10 mouse cellular contexts compared by ENCODE assay signal in genomic region chr11:68146456-68146851, GRCm38 (mm10).
DNase-seq lines count a peak whose midpoint lies in the region; ATAC-seq and TF ChIP-seq lines count a peak whose summit lies in the region.
"Had no signal": no experiment of that assay in that cellular context is flagged by ENCODE, and none has a peak within 500 bp of the region (broad histone marks: within the 10 kb centered on the region; RNA-seq: fewer than 3 reads in every experiment).

No protein-coding gene starts in this region.

- H3K27me3 ChIP-seq in embryonic facial prominence, embryonic 13.5 days = no peaks in the 10 kb centered on the region
- H3K27me3 ChIP-seq in hindbrain, embryonic 15.5 days = no peaks in the 10 kb centered on the region
- H3K27me3 ChIP-seq in midbrain, postnatal 0 days (ENCODE audit: insufficient read depth, low read length) = no peaks in the 10 kb centered on the region

- peak; percentile 60 for DNase-seq in embryo, embryonic 10 days (ENCODE audit: low spot score)
- DNase-seq in embryo, embryonic 9.5 days (ENCODE audit: extremely low spot score) = no peak
- peak; percentile 24 for DNase-seq in midbrain, postnatal 0 days (ENCODE audit: low spot score)
- DNase-seq in frontal cortex, postnatal 25 days (ENCODE audit: low spot score in 2 of 2) = no peak
- DNase-seq in kidney, postnatal 4 days = no peak
- DNase-seq in natural killer cell, adult 2 months (ENCODE audit: low spot score in 2 of 2) = no peak
- DNase-seq: adrenal gland, adult 8-10 months; cerebellum, postnatal 14 days had no signal

- WGBS in embryonic facial prominence, embryonic 13.5 days = 52% methylated on average over 4 of the region's 4 CpGs
- 20% methylated on average over 4 of the region's 4 CpGs for WGBS in hindbrain, embryonic 15.5 days
- WGBS in midbrain, postnatal 0 days = 29% methylated on average over 4 of the region's 4 CpGs

- H3K36me3 ChIP-seq in embryonic facial prominence, embryonic 13.5 days = no peaks in the 10 kb centered on the region
- no peaks in the 10 kb centered on the region for H3K36me3 ChIP-seq in hindbrain, embryonic 15.5 days
- no peaks in the 10 kb centered on the region for H3K36me3 ChIP-seq in midbrain, postnatal 0 days (ENCODE audit: insufficient read depth, low read length)

- peak; percentile 17; the same call in 1 of the 2 replicates for TF ChIP-seq CTCF in midbrain, postnatal 0 days (IDR thresholded peaks at IDR 0.05)

- H3K9me3 ChIP-seq in embryonic facial prominence, embryonic 13.5 days = no peaks in the 10 kb centered on the region
- no peaks in the 10 kb centered on the region for H3K9me3 ChIP-seq in hindbrain, embryonic 15.5 days
- no peaks in the 10 kb centered on the region for H3K9me3 ChIP-seq in midbrain, postnatal 0 days (ENCODE audit: low read length)

- H3K9ac ChIP-seq in embryonic facial prominence, embryonic 13.5 days = no peak overlapping the region
- no peak overlapping the region for H3K9ac ChIP-seq in hindbrain, embryonic 15.5 days
- no peak overlapping the region for H3K9ac ChIP-seq in midbrain, postnatal 0 days (replicated peaks; ENCODE audit: low read length, poor library complexity, severe bottlenecking)

- peak overlapping the region; percentile 68 for H3K27ac ChIP-seq in embryonic facial prominence, embryonic 13.5 days
- H3K27ac ChIP-seq in hindbrain, embryonic 15.5 days (replicated peaks) = peak overlapping the region; percentile 75
- peak overlapping the region; percentile 62 for H3K27ac ChIP-seq in midbrain, postnatal 0 days (ENCODE audit: low read depth, low read length)

- peaks cover 44% of the 10 kb centered on the region for H3K4me1 ChIP-seq in embryonic facial prominence, embryonic 13.5 days
- peaks cover 51% of the 10 kb centered on the region for H3K4me1 ChIP-seq in hindbrain, embryonic 15.5 days (replicated peaks)
- H3K4me1 ChIP-seq in midbrain, postnatal 0 days (ENCODE audit: insufficient read depth, low read length) = peaks cover 37% of the 10 kb centered on the region

- no peak overlapping the region for H3K4me2 ChIP-seq in embryonic facial prominence, embryonic 13.5 days
- H3K4me2 ChIP-seq in hindbrain, embryonic 15.5 days = 0 out of 2 replicates have a peak overlapping the region, but pooled peaks have one; percentile 6
- no peak overlapping the region for H3K4me2 ChIP-seq in midbrain, postnatal 0 days (ENCODE audit: low read depth, low read length, poor library complexity, severe bottlenecking)

- H3K4me3 ChIP-seq in embryonic facial prominence, embryonic 13.5 days = no peak overlapping the region
- no peak overlapping the region for H3K4me3 ChIP-seq in hindbrain, embryonic 15.5 days
- H3K4me3 ChIP-seq in midbrain, postnatal 0 days (ENCODE audit: low read depth, low read length) = no peak overlapping the region

- no peak for ATAC-seq in embryonic facial prominence, embryonic 13.5 days (ENCODE audit: insufficient number of reproducible peaks, insufficient read depth, low FRiP score, low TSS enrichment, low read depth)
- ATAC-seq in hindbrain, embryonic 15.5 days (ENCODE audit: low FRiP score, low read depth) = peak; percentile 14; the same call in 1 of the 2 replicates
- peak; percentile 20; the same call in 1 of the 2 replicates for ATAC-seq in midbrain, postnatal 0 days (ENCODE audit: low FRiP score)

Comparison
In these comparisons a context has a peak if more than half of its experiments do, and no peak if none do; other contexts are left out.
1. DNase-seq: peak in embryo, embryonic 10 days (single experiment) and midbrain, postnatal 0 days (single experiment); none in embryo, embryonic 9.5 days (single experiment), frontal cortex, postnatal 25 days (0 of 2), kidney, postnatal 4 days (0 of 2) and natural killer cell, adult 2 months (0 of 2).
2. Peak in every context shown above with its lines, with median percentiles within 50 percentile points of each other: H3K27ac ChIP-seq.